Mouse (Mus musculus): ENCODE measurements around the gene Riiad1. TPM values are rescaled to one million over a fixed set of nuclear protein-coding genes. Genes with fewer than 3 reads are reported as not detected.
A peak's percentile ranks its signal among the peaks of the same experiment; 100 is the strongest.

Riiad1 gene
- polyA plus RNA-seq, 1 experiment from 2014 or later, result 5.4 TPM

DNA sequence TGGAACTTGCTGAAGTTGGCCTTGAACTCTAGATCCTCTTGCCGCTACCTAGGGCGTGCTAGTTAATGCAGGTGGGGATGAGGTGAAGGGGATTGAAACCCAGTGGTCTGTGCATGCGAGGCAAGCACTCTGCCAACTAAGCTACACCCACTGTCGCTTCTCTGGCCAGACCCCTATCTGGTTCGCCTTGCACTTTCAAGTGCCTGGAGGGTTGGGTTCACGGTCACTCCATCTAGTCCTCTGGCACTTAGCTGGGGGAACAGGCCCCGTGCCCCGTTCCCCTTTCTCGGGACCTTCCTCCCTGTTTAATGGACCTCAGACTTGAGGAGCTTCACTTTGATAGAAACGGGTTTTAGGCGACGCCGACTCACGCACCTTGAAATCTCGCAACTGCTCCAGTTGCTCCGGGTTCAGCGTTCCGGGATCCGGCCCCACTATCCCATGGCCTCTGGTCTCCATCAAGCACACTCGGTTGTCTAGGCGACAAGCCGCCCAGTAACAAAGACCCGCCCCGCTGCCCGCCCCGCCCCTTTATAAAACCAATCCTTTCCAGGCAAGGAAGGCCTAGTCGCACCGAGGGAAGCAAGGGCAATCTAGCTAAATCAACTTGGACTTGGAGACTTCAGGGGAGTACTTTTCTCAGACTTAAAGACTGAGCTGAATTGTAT is 7.6 kb downstream of the Riiad1 start:
- WGBS, result 13% methylated on average over 28 of the region's 28 CpGs
- ATAC-seq, result peak; percentile 86
- H3K4me3 ChIP-seq (ENCODE audit: low read length), result peak overlapping the region; percentile 27
- peak overlapping the region; percentile 63 for H3K27ac ChIP-seq (ENCODE audit: low read length)
- H3K27me3 ChIP-seq (replicated peaks; ENCODE audit: control insufficient read depth, insufficient read depth, low read length), result no peaks in the 10 kb centered on the region
- H3K9me3 ChIP-seq (ENCODE audit: control insufficient read depth, low read length), result no peaks in the 10 kb centered on the region
- H3K9ac ChIP-seq (ENCODE audit: low read depth, low read length), result 0 out of 2 replicates have a peak overlapping the region, but pooled peaks have one; percentile 30
- no peaks in the 10 kb centered on the region for H3K36me3 ChIP-seq (ENCODE audit: control insufficient read depth, insufficient read depth, low read length)
- peaks cover 10% of the 10 kb centered on the region; the same call in 1 of the 2 replicates for H3K4me1 ChIP-seq (ENCODE audit: control insufficient read depth, insufficient read depth, low read length)
- H3K4me2 ChIP-seq (ENCODE audit: low read depth, low read length), result peak overlapping the region; percentile 49

DNA sequence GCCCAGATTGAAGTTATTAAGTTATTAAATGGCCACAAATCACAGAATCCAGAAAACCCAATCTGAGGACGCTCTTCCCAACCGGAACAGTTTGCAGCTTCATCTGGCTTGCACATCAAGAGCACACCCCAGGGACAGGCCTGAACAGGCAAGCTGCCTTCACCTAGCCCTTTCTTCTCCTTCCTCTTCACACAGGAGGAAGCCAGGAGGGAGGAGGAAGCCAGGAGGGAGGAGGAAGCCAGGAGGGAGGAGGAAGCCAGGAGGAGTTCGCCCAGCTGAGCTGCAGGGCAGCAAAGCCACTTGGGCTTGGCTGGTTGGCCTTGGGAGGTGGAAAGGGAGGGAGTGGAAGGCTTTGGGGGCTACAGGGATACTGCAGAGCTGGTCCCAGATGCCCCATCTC is 11.2 kb downstream of the Riiad1 start:
- no peak for ATAC-seq
- Histone ChIP-seq H3K27me3 (replicated peaks; ENCODE audit: control insufficient read depth, insufficient read depth, low read length) (no peaks in the 10 kb centered on the region), H3K36me3 (ENCODE audit: control insufficient read depth, insufficient read depth, low read length) (no peaks in the 10 kb centered on the region), H3K27ac (ENCODE audit: low read length) (no peak overlapping the region), H3K9me3 (ENCODE audit: control insufficient read depth, low read length) (no peaks in the 10 kb centered on the region), H3K4me3 (ENCODE audit: low read length) (no peak overlapping the region), H3K4me1 (ENCODE audit: control insufficient read depth, insufficient read depth, low read length) (peaks cover 8% of the 10 kb centered on the region; the same call in 1 of the 2 replicates), H3K9ac (ENCODE audit: low read depth, low read length) (no peak overlapping the region), H3K4me2 (ENCODE audit: low read depth, low read length) (no peak overlapping the region)
- 57% methylated on average over 3 of the region's 3 CpGs for WGBS

DNA sequence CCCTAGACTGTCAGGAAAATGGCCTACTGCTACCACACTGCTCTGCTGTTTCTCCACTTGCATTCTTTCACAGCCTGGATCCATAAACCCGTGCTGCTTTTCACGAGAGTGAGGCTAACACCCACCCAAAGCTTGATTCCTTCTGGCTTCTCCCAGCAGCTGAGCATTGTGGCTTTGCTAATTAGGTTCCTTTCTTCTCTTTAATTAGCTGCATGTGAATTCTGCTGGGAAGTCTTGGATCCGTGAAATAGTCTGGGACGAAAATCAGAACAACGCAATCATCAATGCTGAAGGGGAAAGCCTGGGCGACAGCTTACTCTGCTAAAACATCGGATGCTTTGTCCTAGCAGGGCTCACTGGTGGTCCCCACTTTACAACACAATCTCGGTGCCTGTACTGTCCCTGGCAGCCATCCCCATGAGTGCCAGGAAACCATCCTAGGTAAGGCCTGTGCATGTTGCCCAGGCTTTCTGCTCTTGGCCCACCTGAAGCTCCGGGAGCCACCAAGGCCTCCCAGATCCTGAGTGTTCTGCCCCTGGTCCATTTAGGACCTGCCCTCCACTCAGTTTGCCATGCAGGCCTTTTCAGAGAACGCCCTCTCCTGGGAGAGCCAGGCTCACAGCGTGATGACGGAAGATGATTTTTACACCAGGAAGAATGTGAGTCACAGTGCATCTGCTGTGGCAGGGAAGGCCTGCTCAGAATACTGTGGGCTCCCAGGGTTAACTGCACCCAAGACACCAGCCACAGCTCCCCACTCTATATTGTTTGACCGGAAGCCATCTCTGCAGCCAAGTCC is 14.3 kb downstream of the Riiad1 start:
- Histone ChIP-seq H3K9me3 (ENCODE audit: control insufficient read depth, low read length) (no peaks in the 10 kb centered on the region), H3K27ac (ENCODE audit: low read length) (no peak overlapping the region), H3K4me1 (ENCODE audit: control insufficient read depth, insufficient read depth, low read length) (no peaks in the 10 kb centered on the region), H3K4me2 (ENCODE audit: low read depth, low read length) (no peak overlapping the region), H3K27me3 (replicated peaks; ENCODE audit: control insufficient read depth, insufficient read depth, low read length) (no peaks in the 10 kb centered on the region), H3K36me3 (ENCODE audit: control insufficient read depth, insufficient read depth, low read length) (no peaks in the 10 kb centered on the region), H3K9ac (ENCODE audit: low read depth, low read length) (no peak overlapping the region), H3K4me3 (ENCODE audit: low read length) (no peak overlapping the region)
- WGBS, result 75% methylated on average over 13 of the region's 13 CpGs
- ATAC-seq, result no peak

DNA sequence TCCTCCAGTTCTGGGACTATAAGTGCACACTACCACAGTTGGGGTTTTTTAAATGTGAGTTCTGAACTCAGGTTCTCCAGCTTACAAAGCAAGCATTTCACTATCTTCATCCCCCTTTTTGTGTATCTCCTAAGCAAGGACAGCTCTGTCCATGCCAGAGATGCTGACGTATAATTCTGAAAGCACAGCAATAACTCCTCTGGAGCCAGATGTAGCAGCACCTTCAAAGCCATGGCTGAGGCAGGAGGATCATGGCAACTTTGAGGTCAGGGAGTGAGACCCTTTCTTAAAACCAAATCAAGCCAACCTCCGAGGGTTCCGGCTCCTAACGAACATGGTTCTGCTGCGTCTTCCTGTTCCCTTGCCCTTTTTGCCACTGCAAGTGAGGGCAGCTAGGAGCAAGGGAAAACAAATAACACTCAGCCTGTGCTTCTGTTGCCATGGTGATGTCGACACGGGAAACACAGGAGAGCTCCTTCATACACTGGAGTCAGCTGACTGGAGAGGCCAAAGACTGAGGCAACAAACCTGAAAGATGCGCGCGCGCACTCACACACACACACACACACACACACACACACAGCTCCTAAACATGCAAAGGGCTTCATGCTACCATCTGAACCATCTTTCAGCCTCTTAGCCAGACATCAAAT is 16.1 kb downstream of the Riiad1 start:
- no peak overlapping the region for H3K4me3 ChIP-seq (ENCODE audit: low read length)
- H3K27me3 ChIP-seq (replicated peaks; ENCODE audit: control insufficient read depth, insufficient read depth, low read length), result no peaks in the 10 kb centered on the region
- H3K9ac ChIP-seq (ENCODE audit: low read depth, low read length), result no peak overlapping the region
- no peaks in the 10 kb centered on the region for H3K36me3 ChIP-seq (ENCODE audit: control insufficient read depth, insufficient read depth, low read length)
- 51% methylated on average over 11 of the region's 11 CpGs for WGBS
- H3K4me2 ChIP-seq (ENCODE audit: low read depth, low read length), result no peak overlapping the region
- no peak for ATAC-seq
- H3K27ac ChIP-seq (ENCODE audit: low read length), result no peak overlapping the region
- no peaks in the 10 kb centered on the region for H3K9me3 ChIP-seq (ENCODE audit: control insufficient read depth, low read length)
- no peaks in the 10 kb centered on the region for H3K4me1 ChIP-seq (ENCODE audit: control insufficient read depth, insufficient read depth, low read length)

DNA sequence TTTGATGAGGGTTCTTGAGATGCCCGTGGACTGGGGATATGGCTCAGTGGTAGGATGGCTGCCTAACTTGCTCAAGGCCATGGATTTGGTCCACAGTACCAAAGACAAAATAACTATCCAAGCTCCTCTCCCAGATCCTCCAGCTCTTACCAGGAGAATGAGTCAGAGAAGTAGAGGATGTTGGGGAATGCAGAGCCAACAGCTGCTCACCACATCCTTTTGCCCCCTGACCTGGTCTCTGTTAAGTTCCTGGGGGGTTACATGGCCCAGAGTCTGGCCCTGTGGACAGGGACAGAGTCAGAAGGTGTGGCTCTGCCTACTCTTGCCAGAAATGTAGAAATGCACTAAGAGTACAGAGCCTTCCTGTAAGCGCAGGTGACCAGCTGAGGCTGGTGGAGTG is 20.3 kb downstream of the Riiad1 start:
- no peak for ATAC-seq
- Histone ChIP-seq H3K27ac (ENCODE audit: low read length) (no peak overlapping the region), H3K4me1 (ENCODE audit: control insufficient read depth, insufficient read depth, low read length) (0 out of 2 replicates have a peak, but pooled peaks cover 3% of the 10 kb centered on the region), H3K9me3 (ENCODE audit: control insufficient read depth, low read length) (no peaks in the 10 kb centered on the region), H3K4me2 (ENCODE audit: low read depth, low read length) (no peak overlapping the region), H3K36me3 (ENCODE audit: control insufficient read depth, insufficient read depth, low read length) (no peaks in the 10 kb centered on the region), H3K4me3 (ENCODE audit: low read length) (no peak overlapping the region), H3K27me3 (replicated peaks; ENCODE audit: control insufficient read depth, insufficient read depth, low read length) (no peaks in the 10 kb centered on the region), H3K9ac (ENCODE audit: low read depth, low read length) (no peak overlapping the region)
- WGBS, result 93% methylated on average over 2 of the region's 2 CpGs

DNA sequence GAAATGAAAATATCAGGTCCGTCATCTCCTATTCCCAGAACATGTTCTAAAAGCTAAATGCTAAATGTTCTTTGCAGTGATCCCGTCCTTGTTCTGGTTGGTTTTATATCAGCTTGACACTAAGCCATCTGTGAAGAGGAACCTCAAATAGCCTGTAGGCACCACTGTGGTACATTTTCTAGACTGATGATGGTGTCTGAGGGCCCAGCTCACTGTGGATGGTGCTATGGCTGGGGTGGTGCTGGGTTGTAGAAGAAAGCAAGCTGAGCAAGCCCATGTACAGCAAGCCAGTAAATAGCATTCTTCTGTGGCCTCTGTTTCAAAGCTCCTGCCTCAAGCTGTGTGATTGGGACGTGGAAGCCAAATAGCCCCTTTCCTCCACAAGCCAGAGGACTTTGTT is 23.1 kb downstream of the Riiad1 start:
- no peak overlapping the region for H3K4me3 ChIP-seq (ENCODE audit: low read length)
- H3K36me3 ChIP-seq (ENCODE audit: control insufficient read depth, insufficient read depth, low read length), result no peaks in the 10 kb centered on the region
- H3K4me1 ChIP-seq (ENCODE audit: control insufficient read depth, insufficient read depth, low read length), result 0 out of 2 replicates have a peak, but pooled peaks cover 3% of the 10 kb centered on the region
- no peak overlapping the region for H3K9ac ChIP-seq (ENCODE audit: low read depth, low read length)
- H3K4me2 ChIP-seq (ENCODE audit: low read depth, low read length), result no peak overlapping the region
- no peaks in the 10 kb centered on the region for H3K27me3 ChIP-seq (replicated peaks; ENCODE audit: control insufficient read depth, insufficient read depth, low read length)
- H3K27ac ChIP-seq (ENCODE audit: low read length), result no peak overlapping the region
- ATAC-seq, result no peak
- 75% methylated on average over 3 of the region's 3 CpGs for WGBS
- H3K9me3 ChIP-seq (ENCODE audit: control insufficient read depth, low read length), result no peaks in the 10 kb centered on the region

DNA sequence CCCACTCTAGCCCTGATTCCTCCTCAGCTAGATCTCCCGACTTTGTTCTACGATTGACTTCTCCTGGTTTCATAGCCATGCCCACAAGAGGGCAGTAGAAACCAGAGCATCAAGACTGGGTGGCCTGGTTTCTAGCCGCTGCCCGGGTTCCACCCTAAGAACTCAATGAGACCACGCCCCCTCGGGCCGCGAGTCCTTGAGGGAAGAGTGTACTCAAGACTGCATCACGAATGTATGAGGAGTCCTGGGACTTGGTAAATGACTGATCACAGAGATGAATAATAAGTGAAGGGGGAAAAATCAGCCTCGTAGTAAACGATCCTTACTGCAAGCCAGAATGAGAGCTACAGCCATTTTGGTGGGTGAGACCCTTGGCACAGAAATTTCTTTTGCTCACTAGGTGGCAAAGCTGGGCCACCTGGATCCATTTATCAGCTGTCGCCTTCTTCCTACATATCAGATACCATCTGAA is 23.6 kb downstream of the Riiad1 start:
- no peak overlapping the region for H3K27ac ChIP-seq (ENCODE audit: low read length)
- 2% methylated on average over 12 of the region's 12 CpGs for WGBS
- no peaks in the 10 kb centered on the region for H3K9me3 ChIP-seq (ENCODE audit: control insufficient read depth, low read length)
- H3K27me3 ChIP-seq (replicated peaks; ENCODE audit: control insufficient read depth, insufficient read depth, low read length), result no peaks in the 10 kb centered on the region
- H3K4me3 ChIP-seq (ENCODE audit: low read length), result peak overlapping the region; percentile 31
- H3K9ac ChIP-seq (ENCODE audit: low read depth, low read length), result no peak overlapping the region
- peak; percentile 93 for ATAC-seq
- 0 out of 2 replicates have a peak, but pooled peaks cover 3% of the 10 kb centered on the region for H3K4me1 ChIP-seq (ENCODE audit: control insufficient read depth, insufficient read depth, low read length)
- H3K4me2 ChIP-seq (ENCODE audit: low read depth, low read length), result peak overlapping the region; percentile 50
- no peaks in the 10 kb centered on the region for H3K36me3 ChIP-seq (ENCODE audit: control insufficient read depth, insufficient read depth, low read length)

DNA sequence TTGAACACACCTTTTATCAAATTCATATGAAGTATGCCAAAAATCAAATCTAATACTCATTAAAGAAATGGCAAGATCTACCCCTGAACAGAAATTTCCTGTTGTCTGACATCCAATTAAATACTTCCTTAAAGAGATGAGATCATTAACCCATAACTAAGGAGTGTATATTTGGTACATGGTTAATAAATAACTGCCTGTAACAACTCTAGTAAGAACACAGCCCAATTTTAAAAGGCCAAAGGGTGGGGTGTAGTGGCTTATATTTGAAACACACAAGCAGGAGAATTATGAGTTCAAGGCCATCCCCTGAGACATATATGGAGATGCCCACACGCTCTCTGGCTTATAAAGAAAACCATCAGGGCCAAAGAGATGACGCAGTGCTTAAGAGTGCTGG is 30.8 kb downstream of the Riiad1 start:
- Histone ChIP-seq H3K4me3 (ENCODE audit: low read length) (no peak overlapping the region), H3K27ac (ENCODE audit: low read length) (no peak overlapping the region), H3K4me1 (ENCODE audit: control insufficient read depth, insufficient read depth, low read length) (peaks cover 1% of the 10 kb centered on the region; the same call in 1 of the 2 replicates), H3K4me2 (ENCODE audit: low read depth, low read length) (no peak overlapping the region), H3K9me3 (ENCODE audit: control insufficient read depth, low read length) (no peaks in the 10 kb centered on the region), H3K36me3 (ENCODE audit: control insufficient read depth, insufficient read depth, low read length) (peaks cover 22% of the 10 kb centered on the region), H3K9ac (ENCODE audit: low read depth, low read length) (no peak overlapping the region), H3K27me3 (replicated peaks; ENCODE audit: control insufficient read depth, insufficient read depth, low read length) (no peaks in the 10 kb centered on the region)
- ATAC-seq, result peak; percentile 57; the same call in 1 of the 2 replicates
- 81% methylated on average over 2 of the region's 2 CpGs for WGBS

DNA sequence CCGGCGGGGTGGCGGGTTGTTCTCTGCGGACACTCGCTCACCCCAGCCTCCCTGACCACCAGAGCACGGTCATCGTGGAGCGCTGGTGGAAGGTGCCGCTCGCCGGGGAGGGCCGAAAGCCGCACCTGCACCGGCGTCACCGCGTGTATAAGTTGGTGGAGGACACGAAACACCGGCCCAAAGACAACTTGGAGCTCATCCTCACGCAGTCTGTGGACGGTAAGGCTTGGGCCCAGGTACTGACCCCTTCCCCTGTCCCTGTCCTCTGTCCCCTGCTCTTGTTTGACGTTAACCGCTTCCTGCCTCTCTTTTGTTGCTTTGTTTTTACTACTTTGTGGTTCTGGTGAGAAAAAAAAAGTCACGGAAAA is 36.6 kb downstream of the Riiad1 start, which contains the start of gene Oaz3:
Gene Oaz3, minus strand, starts transcription at position 319 of the 368 bp plus-strand sequence.
- Histone ChIP-seq H3K9me3 (ENCODE audit: control insufficient read depth, low read length) (no peaks in the 10 kb centered on the region), H3K4me3 (ENCODE audit: low read length) (peak within 1 kb of the TSS; percentile 93), H3K27ac (ENCODE audit: low read length) (peak within 1 kb of the TSS; percentile 72), H3K36me3 (ENCODE audit: control insufficient read depth, insufficient read depth, low read length) (peaks cover 22% of the 10 kb centered on the region), H3K4me1 (ENCODE audit: control insufficient read depth, insufficient read depth, low read length) (peaks cover 8% of the 10 kb centered on the region; the same call in 1 of the 2 replicates), H3K27me3 (replicated peaks; ENCODE audit: control insufficient read depth, insufficient read depth, low read length) (0 out of 2 replicates have a peak, but pooled peaks cover 3% of the 10 kb centered on the region), H3K9ac (ENCODE audit: low read depth, low read length) (peak within 1 kb of the TSS; percentile 95), H3K4me2 (ENCODE audit: low read depth, low read length) (peak within 1 kb of the TSS; percentile 66)
- WGBS, result under 1% methylated on average over 24 of the region's 24 CpGs
- ATAC-seq, result peak; percentile 75
